Mouse (Mus musculus) hindbrain, embryonic 16.5 days (tissue): ENCODE data around the gene Foxred2. TPM values are rescaled to one million over a fixed set of nuclear protein-coding genes. Genes with fewer than 3 reads are reported as not detected.

ENCODE experiments used
- ATAC-seq: fragments of 200-750 bp; cut with Nextera tagmentation; 2 replicates; pipeline ENCODE4 v1.8.0; 2017; ENCODE audit warnings: moderate TSS enrichment, moderate library complexity
- H3K27ac ChIP-seq: fragments of 300-500 bp; sonication (generic); 2 replicates; pipeline ENCODE4 v1.5.1; 2014; ENCODE audit warnings: low read depth, mild to moderate bottlenecking, control low read depth, low read length, moderate library complexity
- H3K27me3 ChIP-seq: fragments of 300-500 bp; sonication (generic); replicated peaks from 2 replicates; pipeline ENCODE4 v1.6.1; 2014; ENCODE audit warnings: low read length; ENCODE audit not compliant: control insufficient read depth, insufficient read depth
- H3K36me3 ChIP-seq: fragments of 300-500 bp; sonication (generic); 2 replicates; pipeline ENCODE4 v1.6.1; 2014; ENCODE audit warnings: mild to moderate bottlenecking, low read length, moderate library complexity, mixed read lengths; ENCODE audit not compliant: control insufficient read depth, insufficient read depth
- H3K4me1 ChIP-seq: fragments of 300-500 bp; sonication (generic); 2 replicates; pipeline ENCODE4 v1.6.1; 2014; ENCODE audit warnings: low read depth, low read length; ENCODE audit not compliant: control insufficient read depth, insufficient read depth
- H3K4me2 ChIP-seq: fragments of 300-500 bp; sonication (generic); 2 replicates; pipeline ENCODE4 v1.6.1; 2014; ENCODE audit warnings: mild to moderate bottlenecking, low read length, control low read depth, moderate library complexity
- H3K4me3 ChIP-seq: fragments of 300-500 bp; sonication (generic); 2 replicates; pipeline ENCODE4 v1.5.1; 2014; ENCODE audit warnings: mild to moderate bottlenecking, low read length, control low read depth, moderate library complexity
- H3K9ac ChIP-seq: fragments of 300-500 bp; sonication (generic); 2 replicates; pipeline ENCODE4 v1.6.1; 2014; ENCODE audit warnings: low read depth, mild to moderate bottlenecking, control low read depth, low read length, moderate library complexity
- H3K9me3 ChIP-seq: fragments of 300-500 bp; sonication (generic); 2 replicates; pipeline ENCODE4 v1.6.1; 2014; ENCODE audit warnings: mild to moderate bottlenecking, low read length, moderate library complexity; ENCODE audit not compliant: control insufficient read depth
- WGBS: fragments of 180-500 bp; shearing (Covaris S2); extraction: QIAGEN DNeasy Blood & Tissue Kit; methylation state at CpG from one replicate; pipeline ENCODE4 v1.1.7; 2014; 5-methylcytosine and 5-hydroxymethylcytosine counted together
- polyA plus RNA-seq: library from polyadenylated mRNA; unstranded; fragments of >200 nt; fragmentation: Nextera tagmentation; extraction: Ambion mirVana; gene quantifications from 2 replicates; pipeline ENCODE4 v1.2.1, GENCODE M21; 2015

Gene Foxred2
- polyA plus RNA-seq, 1 experiment from 2014 or later: 8.8 TPM

DNA sequence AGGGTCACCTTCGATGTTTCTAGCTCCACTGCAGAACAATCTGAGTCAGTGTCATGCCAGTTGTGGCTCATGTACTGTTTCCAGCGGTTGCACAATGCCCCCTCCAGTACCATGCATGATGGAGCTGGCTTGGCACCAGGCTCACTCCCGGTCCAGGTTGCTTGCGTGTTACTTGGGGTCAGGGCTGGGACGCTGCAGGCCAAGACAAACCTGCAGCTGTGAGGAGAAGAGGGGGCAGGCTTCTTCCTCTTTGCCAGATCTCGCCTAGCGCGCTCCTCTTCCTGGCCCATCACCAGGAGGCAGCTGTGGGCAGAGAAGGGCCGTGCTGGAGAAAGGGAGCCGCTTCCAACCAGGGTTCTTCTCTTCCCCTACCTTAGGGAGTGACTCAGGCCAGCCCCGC is 22.2 kb downstream of the Foxred2 start:
- Histone ChIP-seq H3K9me3 (no peaks in the 10 kb centered on the region), H3K9ac (no peak overlapping the region), H3K27me3 (no peaks in the 10 kb centered on the region), H3K27ac (no peak overlapping the region), H3K4me3 (no peak overlapping the region), H3K36me3 (no peaks in the 10 kb centered on the region), H3K4me1 (peaks cover 17% of the 10 kb centered on the region), H3K4me2 (no peak overlapping the region)
- WGBS: 70% methylated on average over 11 of the region's 11 CpGs
- no peak for ATAC-seq

DNA sequence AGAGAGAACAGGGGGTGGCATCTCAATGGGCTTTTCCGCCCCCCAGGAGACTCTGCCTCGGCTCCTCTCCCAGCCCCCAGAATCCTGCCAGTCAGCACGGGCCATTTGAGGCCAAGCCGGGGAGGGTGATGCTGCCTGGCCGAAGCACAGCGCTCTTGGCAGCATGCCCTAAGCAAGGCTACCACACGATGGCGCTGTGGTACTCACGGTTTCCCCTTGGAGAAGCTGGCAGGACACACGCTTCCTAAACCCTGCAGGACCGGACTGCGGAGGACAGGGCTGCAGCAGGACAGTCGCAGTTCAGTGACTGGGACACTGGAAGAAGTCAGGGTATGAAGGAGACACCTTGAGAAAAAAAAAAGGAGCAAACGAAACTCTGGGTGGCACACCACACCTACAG is 22.8 kb downstream of the Foxred2 start:
- ATAC-seq: peak; percentile 46
- Histone ChIP-seq H3K9ac (peak overlapping the region; percentile 53), H3K9me3 (no peaks in the 10 kb centered on the region), H3K27me3 (no peaks in the 10 kb centered on the region), H3K4me3 (peak overlapping the region; percentile 15), H3K27ac (peak overlapping the region; percentile 54; the same call in 1 of the 2 replicates), H3K4me2 (peak overlapping the region; percentile 51), H3K36me3 (no peaks in the 10 kb centered on the region), H3K4me1 (peaks cover 17% of the 10 kb centered on the region)
- WGBS: under 1% methylated on average over 14 of the region's 14 CpGs

- Histone ChIP-seq H3K4me3 (no peak overlapping the region), H3K9ac (no peak overlapping the region)
- WGBS: 64% methylated on average over 3 of the region's 3 CpGs
These were observed 23.3 kb downstream of the Foxred2 start for GRCm38 (mm10) chr15:77933222-77933621.

DNA sequence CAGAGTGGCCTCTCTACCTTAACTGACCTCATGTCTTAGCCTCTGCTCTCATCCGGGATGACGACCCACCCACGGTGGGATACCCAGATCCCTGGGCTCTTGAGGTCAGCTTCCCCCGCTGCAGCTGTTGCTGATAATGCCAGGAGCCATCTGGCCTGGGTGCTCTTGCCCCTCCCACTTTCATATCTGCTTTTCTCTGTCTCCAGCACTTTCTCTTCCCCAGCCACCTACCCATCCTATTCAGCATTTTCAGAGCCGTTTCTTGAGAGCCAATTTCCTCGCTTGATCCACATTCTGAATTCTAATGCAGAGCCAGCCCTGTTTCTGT is 24.9 kb downstream of the Foxred2 start:
- H3K4me1 ChIP-seq: peaks cover 26% of the 10 kb centered on the region
- H3K9ac ChIP-seq: no peak overlapping the region
- peaks cover 2% of the 10 kb centered on the region; the same call in 1 of the 2 replicates for H3K36me3 ChIP-seq
- ATAC-seq: no peak
- no peak overlapping the region for H3K4me2 ChIP-seq
- H3K4me3 ChIP-seq: no peak overlapping the region
- H3K27ac ChIP-seq: no peak overlapping the region
- 71% methylated on average over 6 of the region's 6 CpGs for WGBS
- no peaks in the 10 kb centered on the region for H3K27me3 ChIP-seq
- H3K9me3 ChIP-seq: no peaks in the 10 kb centered on the region

More at GRCm38 (mm10) chr15:77933222-77933621, 23.3 kb downstream of the Foxred2 start:
- no peak overlapping the region for H3K27ac ChIP-seq
- H3K36me3 ChIP-seq: no peaks in the 10 kb centered on the region
- no peaks in the 10 kb centered on the region for H3K27me3 ChIP-seq
- H3K4me2 ChIP-seq: no peak overlapping the region
- no peak for ATAC-seq
- H3K4me1 ChIP-seq: peaks cover 17% of the 10 kb centered on the region
- H3K9me3 ChIP-seq: no peaks in the 10 kb centered on the region

DNA sequence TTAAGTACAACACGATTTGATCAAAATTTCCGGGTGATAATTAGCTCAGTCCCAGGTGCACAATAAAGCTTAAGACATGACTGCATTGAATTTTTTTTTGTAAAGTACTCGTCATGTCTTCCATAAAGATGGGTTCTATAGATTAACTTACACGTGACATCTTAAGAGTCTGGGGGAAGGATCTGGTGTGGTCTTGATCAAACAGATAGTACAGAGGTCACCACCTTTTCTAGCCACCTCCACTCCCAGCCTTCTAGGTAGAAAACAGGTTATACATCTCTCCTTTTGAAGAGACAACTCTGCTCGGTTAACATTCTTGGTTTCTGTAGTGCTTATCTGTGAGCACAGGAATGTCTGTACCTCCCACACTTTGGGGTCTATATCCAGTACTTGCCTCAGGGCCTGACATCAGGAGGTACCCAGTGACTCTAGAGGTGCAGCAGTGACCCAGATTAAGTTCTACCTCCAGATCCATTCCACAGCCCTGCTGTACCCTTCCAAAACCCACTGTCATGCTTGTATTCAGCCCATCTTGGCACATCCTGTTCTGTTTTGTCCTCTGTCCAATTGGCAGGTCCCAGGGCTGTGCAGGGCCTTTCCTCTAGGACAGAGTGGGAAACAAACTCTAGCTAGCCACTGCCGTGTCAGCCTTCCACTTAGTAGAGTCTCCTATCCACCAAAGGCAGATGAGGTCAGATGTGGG is 25.4 kb downstream of the Foxred2 start:
- no peaks in the 10 kb centered on the region for H3K27me3 ChIP-seq
- no peaks in the 10 kb centered on the region for H3K9me3 ChIP-seq
- peaks cover 26% of the 10 kb centered on the region for H3K4me1 ChIP-seq
- H3K4me2 ChIP-seq: no peak overlapping the region
- no peak overlapping the region for H3K27ac ChIP-seq
- peaks cover 5% of the 10 kb centered on the region; the same call in 1 of the 2 replicates for H3K36me3 ChIP-seq
- H3K4me3 ChIP-seq: no peak overlapping the region
- 88% methylated on average over 6 of the region's 6 CpGs for WGBS
- no peak for ATAC-seq
- H3K9ac ChIP-seq: no peak overlapping the region

- H3K4me3 ChIP-seq: peak overlapping the region; percentile 82
- peak overlapping the region; percentile 74; the same call in 1 of the 2 replicates for H3K9ac ChIP-seq
- WGBS: 56% methylated on average over 8 of the region's 8 CpGs
- H3K4me2 ChIP-seq: peak overlapping the region; percentile 67
- H3K4me1 ChIP-seq: peaks cover 26% of the 10 kb centered on the region
- H3K27ac ChIP-seq: no peak overlapping the region
- peaks cover 7% of the 10 kb centered on the region; the same call in 1 of the 2 replicates for H3K36me3 ChIP-seq
- no peaks in the 10 kb centered on the region for H3K9me3 ChIP-seq
- no peaks in the 10 kb centered on the region for H3K27me3 ChIP-seq
- ATAC-seq: no peak
These were observed 26.7 kb downstream of the Foxred2 start for GRCm38 (mm10) chr15:77929804-77930203.

- ATAC-seq: peak; percentile 97
- Histone ChIP-seq H3K9ac (peak within 1 kb of the TSS; percentile 92), H3K4me1 (peaks cover 21% of the 10 kb centered on the region), H3K9me3 (no peaks in the 10 kb centered on the region), H3K27me3 (no peaks in the 10 kb centered on the region), H3K4me3 (peak within 1 kb of the TSS; percentile 82), H3K4me2 (peak within 1 kb of the TSS; percentile 86), H3K27ac (peak within 1 kb of the TSS; percentile 98), H3K36me3 (peaks cover 11% of the 10 kb centered on the region)
- under 1% methylated on average over 34 of the region's 34 CpGs for WGBS
These were observed 27.7 kb downstream of the Foxred2 start, which contains the start of gene Txn2 for GRCm38 (mm10) chr15:77928673-77929331. TSS of gene Txn2 (minus strand) at chr15:77929006.

GRCm38 (mm10) chr15:77928091-77928490 is 28.4 kb downstream of the Foxred2 start:
- H3K4me3 ChIP-seq: peak overlapping the region; percentile 82
- peak overlapping the region; percentile 12; the same call in 1 of the 2 replicates for H3K27ac ChIP-seq
- peaks cover 16% of the 10 kb centered on the region for H3K4me1 ChIP-seq
- peak overlapping the region; percentile 92 for H3K9ac ChIP-seq
- H3K27me3 ChIP-seq: no peaks in the 10 kb centered on the region
- H3K36me3 ChIP-seq: peaks cover 16% of the 10 kb centered on the region
- no peaks in the 10 kb centered on the region for H3K9me3 ChIP-seq
- ATAC-seq: no peak
- 29% methylated on average over 4 of the region's 4 CpGs for WGBS
- peak overlapping the region; percentile 86 for H3K4me2 ChIP-seq

GRCm38 (mm10) chr15:77926921-77927320 is 29.6 kb downstream of the Foxred2 start:
- no peak for ATAC-seq
- WGBS: 95% methylated on average over 5 of the region's 5 CpGs
- H3K27ac ChIP-seq: no peak overlapping the region
- H3K4me2 ChIP-seq: no peak overlapping the region
- H3K9me3 ChIP-seq: no peaks in the 10 kb centered on the region
- no peaks in the 10 kb centered on the region for H3K27me3 ChIP-seq
- no peak overlapping the region for H3K4me3 ChIP-seq
- peaks cover 16% of the 10 kb centered on the region for H3K4me1 ChIP-seq
- peaks cover 23% of the 10 kb centered on the region for H3K36me3 ChIP-seq
- H3K9ac ChIP-seq: no peak overlapping the region
